16 mouse cellular contexts compared by ENCODE assay signal in genomic region chrX:42012677-42013208, GRCm38 (mm10).
"Had no signal": no experiment of that assay in that cellular context is flagged by ENCODE, and none has a peak within 500 bp of the region (broad histone marks: within the 10 kb centered on the region; RNA-seq: fewer than 3 reads in every experiment).

No protein-coding gene starts in this region.

- H3K4me1 ChIP-seq: neural tube, embryonic 12.5 days; neural tube, embryonic 15.5 days; stomach, embryonic 15.5 days had no signal

- H3K36me3 ChIP-seq: neural tube, embryonic 12.5 days; neural tube, embryonic 15.5 days; stomach, embryonic 15.5 days had no signal

- ATAC-seq: intestine, postnatal 0 days had no signal

- H3K27ac ChIP-seq: kidney, postnatal 0 days; layer of hippocampus, adult 2 months; neural tube, embryonic 12.5 days; neural tube, embryonic 15.5 days; stomach, embryonic 15.5 days had no signal

- H3K27me3 ChIP-seq: neural tube, embryonic 12.5 days; neural tube, embryonic 15.5 days; stomach, embryonic 15.5 days had no signal

- H3K9ac ChIP-seq: neural tube, embryonic 12.5 days; neural tube, embryonic 15.5 days; stomach, embryonic 15.5 days had no signal

- H3K4me2 ChIP-seq: midbrain, embryonic 11.5 days; neural tube, embryonic 12.5 days; neural tube, embryonic 15.5 days; stomach, embryonic 15.5 days had no signal

- H3K4me3 ChIP-seq: layer of hippocampus, adult 2 months; neural tube, embryonic 12.5 days; neural tube, embryonic 15.5 days; stomach, embryonic 15.5 days had no signal

- DNase-seq: kidney, adult 2 months; kidney, postnatal 25 days; layer of hippocampus, adult 9-11 months; lung, adult 2 months; lung, postnatal 14 days; lung, postnatal 4 days; midbrain, embryonic 14.5 days; retina, postnatal 1 day; thymus, postnatal 36 days had no signal

- H3K9me3 ChIP-seq: neural tube, embryonic 12.5 days; neural tube, embryonic 15.5 days; stomach, embryonic 15.5 days had no signal
